Mouse (Mus musculus) lung, postnatal 0 days (tissue): ENCODE data around the gene Skp1a.

Experiments
- CTCF ChIP-seq: IDR thresholded peaks from 2 replicates; pipeline ENCODE4 v1.5.1; 2016; ENCODE audit warnings: antibody characterized with exemption, mild to moderate bottlenecking
- EP300 ChIP-seq: IDR thresholded peaks from 2 replicates; pipeline ENCODE4 v1.6.1; 2016; ENCODE audit warnings: antibody characterized with exemption, mild to moderate bottlenecking, control low read depth

DNA sequence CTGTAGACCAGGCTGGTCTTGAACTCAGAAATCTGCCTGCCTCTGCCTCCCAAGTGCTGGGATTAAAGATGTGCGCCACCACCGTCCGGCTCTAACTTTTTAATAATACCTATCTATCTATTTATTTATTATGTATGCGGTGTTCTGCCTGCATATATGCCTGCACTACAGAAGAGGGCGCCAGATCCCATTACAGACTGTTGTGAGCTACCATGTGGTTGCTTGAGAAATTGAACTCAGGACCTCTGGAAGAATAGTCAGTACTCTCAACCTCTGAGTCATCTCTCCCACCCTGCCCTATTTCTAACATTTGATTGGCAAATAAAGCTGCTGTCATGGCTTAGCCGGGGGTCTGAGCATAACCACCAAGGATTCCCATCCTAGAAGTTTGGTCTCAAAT is 8.9 kb upstream of the Skp1a start:
- TF ChIP-seq CTCF = peak; percentile 64
- no peak for TF ChIP-seq EP300
